Mouse (Mus musculus) CH12.LX (cell line): ENCODE measurements around the gene Klhl3. TPM values are rescaled to one million over a fixed set of nuclear protein-coding genes. Genes with fewer than 3 reads are reported as not detected.
A peak's percentile ranks its signal among the peaks of the same experiment; 100 is the strongest.

Experiments used
- DNase-seq: peaks from one replicate; pipeline ENCODE4 v3.0.0-alpha.2; 2013; ENCODE audit errors: extremely low read depth
- H3K27ac ChIP-seq: 2 replicates; pipeline ENCODE4 v1.5.1; 2012; ENCODE audit warnings: low read depth, mild to moderate bottlenecking, control low read depth, moderate library complexity; ENCODE audit not compliant: insufficient read depth
- H3K27me3 ChIP-seq: replicated peaks from 2 replicates; pipeline ENCODE3; 2012; ENCODE audit warnings: inconsistent platforms
- H3K36me3 ChIP-seq, 2 experiments: replicated peaks in 1 of 2; 2 replicates each; pipeline versions ENCODE3 to v1.6.1; 2012; ENCODE audit warnings: inconsistent platforms in 1 of 2, low read length in 1 of 2, mild to moderate bottlenecking in 1 of 2, mixed read lengths in 1 of 2, moderate library complexity in 1 of 2; ENCODE audit not compliant: control insufficient read depth in 1 of 2, insufficient read depth in 1 of 2
- H3K4me1 ChIP-seq, 2 experiments: 2 replicates each; pipeline ENCODE4 v1.6.1; 2012; ENCODE audit warnings: inconsistent platforms in 1 of 2, moderate library complexity in 1 of 2; ENCODE audit not compliant: insufficient read depth in 2 of 2, control insufficient read depth in 1 of 2
- H3K4me2 ChIP-seq: 2 replicates; pipeline ENCODE4 v1.6.1; 2012; ENCODE audit warnings: low read depth, mild to moderate bottlenecking, control low read depth; ENCODE audit not compliant: poor library complexity, insufficient read depth, severe bottlenecking
- H3K4me3 ChIP-seq, 3 experiments: fragments of 150-350 bp in 1 of 3; sonication (generic) in 1 of 3; replicated peaks in 1 of 3; 2 replicates each; pipeline versions ENCODE3 to v1.5.1; 2011 to 2012; ENCODE audit warnings: low read depth in 2 of 3, low read length in 2 of 3, mild to moderate bottlenecking in 2 of 3, moderate library complexity in 2 of 3, control low read depth in 1 of 3, improper control_type of control experiment in 1 of 3, inconsistent platforms in 1 of 3, mixed read lengths in 1 of 3; ENCODE audit not compliant: poor library complexity in 1 of 3
- H3K79me2 ChIP-seq: replicated peaks from 2 replicates; pipeline ENCODE4 v1.6.1; 2012; ENCODE audit warnings: mild to moderate bottlenecking, moderate library complexity; ENCODE audit not compliant: control insufficient read depth, poor library complexity, insufficient read depth, severe bottlenecking; ENCODE audit errors: extremely low read depth
- H3K9ac ChIP-seq: 2 replicates; pipeline ENCODE4 v1.6.1; 2012; ENCODE audit warnings: low read depth, mild to moderate bottlenecking, control low read depth, moderate library complexity; ENCODE audit not compliant: insufficient read depth
- H3K9me3 ChIP-seq: replicated peaks from 2 replicates; pipeline ENCODE3; 2012; ENCODE audit warnings: low read length, inconsistent platforms, mixed read lengths
- CHD2 ChIP-seq: IDR thresholded peaks from 2 replicates; pipeline ENCODE4 v1.6.1; 2011; ENCODE audit warnings: low read length, improper control_type of control experiment
- CTCF ChIP-seq, 2 experiments: IDR thresholded peaks in 1 of 2; conservative IDR thresholded peaks in 1 of 2; 2 replicates each; pipeline ENCODE4 v1.5.1; 2011 to 2012; ENCODE audit warnings: low read depth in 2 of 2, low read length in 2 of 2, improper control_type of control experiment in 1 of 2, inconsistent platforms in 1 of 2, mild to moderate bottlenecking in 1 of 2, moderate library complexity in 1 of 2
- EP300 ChIP-seq: IDR thresholded peaks from 2 replicates; pipeline ENCODE4 v1.6.1; 2011; ENCODE audit warnings: low read length, improper control_type of control experiment
- ETS1 ChIP-seq: conservative IDR thresholded peaks from 2 replicates; pipeline ENCODE4 v1.6.1; 2012; ENCODE audit warnings: low read depth, mild to moderate bottlenecking, inconsistent platforms, low read length, improper control_type of control experiment, moderate library complexity
- HCFC1 ChIP-seq: IDR thresholded peaks from 2 replicates; pipeline ENCODE4 v1.6.1; 2012; ENCODE audit warnings: low read depth, mild to moderate bottlenecking, inconsistent platforms, low read length, improper control_type of control experiment
- IRF4 ChIP-seq: IDR thresholded peaks from 2 replicates; pipeline ENCODE4 v1.6.1; 2014; ENCODE audit warnings: low read depth, mild to moderate bottlenecking, inconsistent platforms, low read length, improper control_type of control experiment
- JUND ChIP-seq: conservative IDR thresholded peaks from 2 replicates; pipeline ENCODE4 v1.6.1; 2011; ENCODE audit warnings: low read depth, low read length, improper control_type of control experiment
- KAT2A ChIP-seq: IDR thresholded peaks from 2 replicates; pipeline ENCODE4 v1.6.1; 2012; ENCODE audit warnings: low read length, improper control_type of control experiment, inconsistent platforms; ENCODE audit not compliant: insufficient replicate concordance
- MAFK ChIP-seq: IDR thresholded peaks from 2 replicates; pipeline ENCODE4 v1.6.1; 2011; ENCODE audit warnings: low read length, improper control_type of control experiment; ENCODE audit not compliant: insufficient replicate concordance
- MAX ChIP-seq: IDR thresholded peaks from 2 replicates; pipeline ENCODE4 v1.6.1; 2011; ENCODE audit warnings: low read length, improper control_type of control experiment
- MXI1 ChIP-seq: IDR thresholded peaks from 2 replicates; pipeline ENCODE4 v1.6.1; 2011; ENCODE audit warnings: mild to moderate bottlenecking, low read depth, low read length, improper control_type of control experiment
- MYC ChIP-seq: IDR thresholded peaks from 2 replicates; pipeline ENCODE4 v1.6.1; 2011; ENCODE audit warnings: low read depth, mild to moderate bottlenecking, improper control_type of control experiment, low read length
- NELFE ChIP-seq: IDR thresholded peaks from 2 replicates; pipeline ENCODE4 v1.6.1; 2011; ENCODE audit warnings: low read depth, low read length, improper control_type of control experiment
- NRF1 ChIP-seq: IDR thresholded peaks from 2 replicates; pipeline ENCODE4 v1.6.1; 2014; ENCODE audit warnings: low read depth, mild to moderate bottlenecking, inconsistent platforms, low read length, improper control_type of control experiment, moderate library complexity
- POLR2A ChIP-seq: IDR thresholded peaks from 2 replicates; pipeline ENCODE4 v1.6.1; 2011; ENCODE audit warnings: low read depth, mild to moderate bottlenecking, improper control_type of control experiment, low read length
- RAD21 ChIP-seq: IDR thresholded peaks from 2 replicates; pipeline ENCODE4 v1.6.1; 2011; ENCODE audit warnings: low read depth, mild to moderate bottlenecking, low read length, improper control_type of control experiment, moderate library complexity
- RCOR1 ChIP-seq: conservative IDR thresholded peaks from 2 replicates; pipeline ENCODE4 v1.6.1; 2012; ENCODE audit warnings: low read depth, mild to moderate bottlenecking, inconsistent platforms, low read length, improper control_type of control experiment
- SIN3A ChIP-seq: IDR thresholded peaks from 2 replicates; pipeline ENCODE4 v1.6.1; 2012; ENCODE audit warnings: low read length, improper control_type of control experiment, inconsistent platforms
- TBP ChIP-seq: conservative IDR thresholded peaks from 2 replicates; pipeline ENCODE4 v1.6.1; 2011; ENCODE audit warnings: low read depth, low read length, improper control_type of control experiment
- UBTF ChIP-seq: IDR thresholded peaks from 2 replicates; pipeline ENCODE4 v1.6.1; 2012; ENCODE audit warnings: low read depth, mild to moderate bottlenecking, inconsistent platforms, low read length, improper control_type of control experiment, moderate library complexity
- USF1 ChIP-seq: IDR thresholded peaks from 2 replicates; pipeline ENCODE4 v1.6.1; 2014; ENCODE audit warnings: low read depth, mild to moderate bottlenecking, inconsistent platforms, low read length, improper control_type of control experiment
- ZC3H11A ChIP-seq: IDR thresholded peaks from 2 replicates; pipeline ENCODE4 v1.6.1; 2012; ENCODE audit warnings: low read depth, mild to moderate bottlenecking, inconsistent platforms, low read length, improper control_type of control experiment
- ZKSCAN1 ChIP-seq: IDR thresholded peaks from 2 replicates; pipeline ENCODE4 v1.6.1; 2012; ENCODE audit warnings: low read depth, inconsistent platforms, low read length, improper control_type of control experiment, borderline replicate concordance
- ZMIZ1 ChIP-seq: IDR thresholded peaks from 2 replicates; pipeline ENCODE4 v1.6.1; 2012; ENCODE audit warnings: low read depth, mild to moderate bottlenecking, inconsistent platforms, low read length, improper control_type of control experiment
- dilution Hi-C: fragments of 300-500 bp; cut with MboI; formaldehyde crosslinking; loops from 2 replicates; pipeline ENCODE4 v1.14.3; 2020; ENCODE audit warnings: low sequenced_read_pairs; ENCODE audit not compliant: extremely low pct_unique_long_range_greater_than_20kb, extremely low pct_ligation_motif_present
- in situ Hi-C: fragments of 300-500 bp; cut with MboI; formaldehyde crosslinking; loops from 3 replicates; pipeline ENCODE4 v1.14.3; 2019; ENCODE audit warnings: low sequenced_read_pairs, low pct_ligation_motif_present, low pct_unique_long_range_greater_than_20kb, mixed read lengths
- polyA plus RNA-seq: library from polyadenylated mRNA; unstranded; fragments of >175 nt; gene quantifications from 2 replicates; pipeline ENCODE4 v1.2.1, GENCODE M21; 2012; ENCODE audit warnings: low read depth; ENCODE audit not compliant: insufficient read length
- total RNA-seq, 2 experiments: library from RNA; depleted of rRNA; stranded (reverse); fragments of 300-350 nt in 1 of 2; fragments of >200 nt in 1 of 2; gene quantifications; 2 replicates each; pipeline ENCODE4 v1.2.3; 2012 to 2014

The Klhl3 gene
- total and polyA plus RNA-seq, 3 experiments = not detected

- Histone ChIP-seq H3K36me3 (no peaks in the 10 kb centered on the region), H3K9me3 (peaks cover 46% of the 10 kb centered on the region), H3K4me2 (no peak overlapping the region), H3K27me3 (peaks cover 9% of the 10 kb centered on the region), H3K79me2 (no peaks in the 10 kb centered on the region), H3K9ac (no peak overlapping the region), H3K4me3 (no peak overlapping the region), H3K4me1 (no peaks in the 10 kb centered on the region), H3K27ac (no peak overlapping the region)
- dilution Hi-C loops (no loop called here), in situ Hi-C loops (no loop called here)
- no peak for DNase-seq
- TF ChIP-seq CHD2 (no peak), JUND (no peak), ETS1 (no peak), SIN3A (no peak), IRF4 (no peak)
Observed at GRCm38 (mm10) chr13:58034507-58034906, 78.9 kb downstream of the Klhl3 start.

GRCm38 (mm10) chr13:58031755-58032154 lies 81.6 kb downstream of the Klhl3 start:
- peak; percentile 21 for DNase-seq
- dilution Hi-C loops = no loop called here
- Histone ChIP-seq H3K27me3 (peaks cover 9% of the 10 kb centered on the region), H3K36me3 (no peaks in the 10 kb centered on the region), H3K4me3 (no peak overlapping the region), H3K9me3 (peaks cover 54% of the 10 kb centered on the region), H3K4me2 (no peak overlapping the region), H3K4me1 (no peaks in the 10 kb centered on the region), H3K9ac (no peak overlapping the region), H3K27ac (no peak overlapping the region), H3K79me2 (no peaks in the 10 kb centered on the region)
- in situ Hi-C loops = no loop called here
- TF ChIP-seq MAFK (no peak), CTCF (conservative IDR thresholded peaks at IDR 0.05 in 1 of 2, IDR thresholded peaks at IDR 0.05 in 1 of 2; ENCODE audit: low read depth in 2 of 2, low read length in 2 of 2) (peak; percentile 17 to 41; a peak in 2 of 4 replicates), HCFC1 (no peak), POLR2A (no peak), EP300 (no peak), ZC3H11A (no peak)

GRCm38 (mm10) chr13:58027115-58027514 lies 86.3 kb downstream of the Klhl3 start:
- H3K4me2 ChIP-seq = no peak overlapping the region
- dilution Hi-C loops = no loop called here
- no peaks in the 10 kb centered on the region for H3K36me3 ChIP-seq
- H3K27ac ChIP-seq = no peak overlapping the region
- H3K9me3 ChIP-seq = peaks cover 78% of the 10 kb centered on the region
- peaks cover 4% of the 10 kb centered on the region for H3K27me3 ChIP-seq
- H3K79me2 ChIP-seq = no peaks in the 10 kb centered on the region
- H3K4me1 ChIP-seq = no peaks in the 10 kb centered on the region
- H3K4me3 ChIP-seq = no peak overlapping the region
- H3K9ac ChIP-seq = no peak overlapping the region
- DNase-seq = no peak
- TF ChIP-seq NELFE (no peak), MYC (no peak), MXI1 (no peak), ZKSCAN1 (no peak), MAX (no peak), UBTF (no peak), ZMIZ1 (no peak), CHD2 (no peak), KAT2A (no peak), TBP (no peak), SIN3A (no peak), USF1 (no peak), RCOR1 (no peak), JUND (no peak), NRF1 (no peak), RAD21 (no peak)
- in situ Hi-C loops = no loop called here
